Mouse (Mus musculus) thymus, postnatal 10 days (tissue): ENCODE results near the gene Gstk1.

Experiments used
- DNase-seq, 2 experiments: peaks; one replicate each; pipeline ENCODE4 v3.0.0; 2021; ENCODE audit warnings: low spot score in 2 of 2

Gene Gstk1

GRCm38 (mm10) chr6:42245711-42246353 lies at the start of gene Gstk1:
TSS of gene Gstk1 (plus strand) at chr6:42245935.
- peak; percentile 71 to 81 for DNase-seq

GRCm38 (mm10) chr6:42197710-42198109 lies 48.0 kb upstream of the Gstk1 start:
- peak in 1 of 2 experiments; percentile 5 for DNase-seq

GRCm38 (mm10) chr6:42199498-42199897 lies 46.2 kb upstream of the Gstk1 start:
- DNase-seq, result no peak

GRCm38 (mm10) chr6:42215028-42215427 lies 30.7 kb upstream of the Gstk1 start, which contains the start of gene Tas2r144:
TSS of gene Tas2r144 (plus strand) at chr6:42215328.
- no peak for DNase-seq

GRCm38 (mm10) chr6:42222286-42222685 lies 23.4 kb upstream of the Gstk1 start:
- no peak for DNase-seq

GRCm38 (mm10) chr6:42225046-42225445 lies 20.7 kb upstream of the Gstk1 start:
- DNase-seq, result no peak

GRCm38 (mm10) chr6:42227240-42228101 lies 18.3 kb upstream of the Gstk1 start:
- peak; percentile 14 to 74 for DNase-seq

- DNase-seq, result no peak
Measured at GRCm38 (mm10) chr6:42229610-42230009, 16.1 kb upstream of the Gstk1 start.

GRCm38 (mm10) chr6:42231191-42231590 lies 14.5 kb upstream of the Gstk1 start:
- no peak for DNase-seq

- no peak for DNase-seq
Measured at GRCm38 (mm10) chr6:42237276-42237805, 8.4 kb upstream of the Gstk1 start.

- DNase-seq, result no peak
Measured at GRCm38 (mm10) chr6:42241311-42242045, 4.3 kb upstream of the Gstk1 start.

- peak in 1 of 2 experiments; percentile 14 for DNase-seq
Measured at GRCm38 (mm10) chr6:42247173-42247572, 1.4 kb downstream of the Gstk1 start.

GRCm38 (mm10) chr6:42247981-42248380 lies 2.2 kb downstream of the Gstk1 start:
- DNase-seq, result no peak

- no peak for DNase-seq
Measured at GRCm38 (mm10) chr6:42251791-42252190, 6.1 kb downstream of the Gstk1 start.

- no peak for DNase-seq
Measured at GRCm38 (mm10) chr6:42253103-42253502, 7.4 kb downstream of the Gstk1 start.

GRCm38 (mm10) chr6:42257303-42257863 lies 11.6 kb downstream of the Gstk1 start:
- peak; percentile 58 to 77 for DNase-seq

- DNase-seq, result no peak
Measured at GRCm38 (mm10) chr6:42260430-42260829, 14.7 kb downstream of the Gstk1 start.

- no peak for DNase-seq
Measured at GRCm38 (mm10) chr6:42261524-42262170, 15.9 kb downstream of the Gstk1 start, which contains the start of gene Tmem139. TSS of gene Tmem139 (plus strand) at chr6:42261970.

GRCm38 (mm10) chr6:42264626-42265312 lies 19.0 kb downstream of the Gstk1 start, which contains the start of gene Casp2:
TSS of gene Casp2 (plus strand) at chr6:42264985.
- DNase-seq, result peak; percentile 96 to 98
